Mouse (Mus musculus): ENCODE measurements at regions not wholly inside any gene's neighbourhood (a gene's known extent, or its start where the extent isn't known, plus 50 kb on each side); places are given as distances from the start of the nearest gene placed in this dataset.

- no peak for TF ChIP-seq GATA4 (IDR thresholded peaks at IDR 0.05; ENCODE audit: insufficient replicate concordance, low read length)
Observed at GRCm38 (mm10) chr2:48315306-48315705, 498.6 kb upstream of the Acvr2a start.

- TF ChIP-seq GATA4 (IDR thresholded peaks at IDR 0.05; ENCODE audit: insufficient replicate concordance, low read length) = no peak
Observed at GRCm38 (mm10) chr2:48316180-48316889, 497.6 kb upstream of the Acvr2a start.

GRCm38 (mm10) chr2:48317821-48318220 is 496.1 kb upstream of the Acvr2a start:
- TF ChIP-seq GATA4 (IDR thresholded peaks at IDR 0.05; ENCODE audit: insufficient replicate concordance, low read length) = no peak

GRCm38 (mm10) chr2:48318384-48319030 is 495.4 kb upstream of the Acvr2a start:
- TF ChIP-seq GATA4 (IDR thresholded peaks at IDR 0.05; ENCODE audit: insufficient replicate concordance, low read length) = no peak

GRCm38 (mm10) chr2:48321471-48321870 is 492.4 kb upstream of the Acvr2a start:
- no peak for TF ChIP-seq GATA4 (IDR thresholded peaks at IDR 0.05; ENCODE audit: insufficient replicate concordance, low read length)

GRCm38 (mm10) chr2:48322278-48322677 is 491.6 kb upstream of the Acvr2a start:
- no peak for TF ChIP-seq GATA4 (IDR thresholded peaks at IDR 0.05; ENCODE audit: insufficient replicate concordance, low read length)

GRCm38 (mm10) chr2:48328204-48328603 is 485.7 kb upstream of the Acvr2a start:
- TF ChIP-seq GATA4 (IDR thresholded peaks at IDR 0.05; ENCODE audit: insufficient replicate concordance, low read length) = no peak

- TF ChIP-seq GATA4 (IDR thresholded peaks at IDR 0.05; ENCODE audit: insufficient replicate concordance, low read length) = 0 out of 2 replicates have a peak, but pooled peaks have one; percentile 38
Observed at GRCm38 (mm10) chr2:48332783-48333182, 481.1 kb upstream of the Acvr2a start.

GRCm38 (mm10) chr2:48348021-48348420 is 465.9 kb upstream of the Acvr2a start:
- no peak for TF ChIP-seq GATA4 (IDR thresholded peaks at IDR 0.05; ENCODE audit: insufficient replicate concordance, low read length)

GRCm38 (mm10) chr2:48349794-48350193 is 464.1 kb upstream of the Acvr2a start:
- TF ChIP-seq GATA4 (IDR thresholded peaks at IDR 0.05; ENCODE audit: insufficient replicate concordance, low read length) = no peak

- TF ChIP-seq GATA4 (IDR thresholded peaks at IDR 0.05; ENCODE audit: insufficient replicate concordance, low read length) = no peak
Observed at GRCm38 (mm10) chr2:48350206-48350605, 463.7 kb upstream of the Acvr2a start.

- TF ChIP-seq GATA4 (IDR thresholded peaks at IDR 0.05; ENCODE audit: insufficient replicate concordance, low read length) = no peak
Observed at GRCm38 (mm10) chr2:48373086-48373485, 440.8 kb upstream of the Acvr2a start.

GRCm38 (mm10) chr2:48374302-48374701 is 439.6 kb upstream of the Acvr2a start:
- no peak for TF ChIP-seq GATA4 (IDR thresholded peaks at IDR 0.05; ENCODE audit: insufficient replicate concordance, low read length)

- TF ChIP-seq GATA4 (IDR thresholded peaks at IDR 0.05; ENCODE audit: insufficient replicate concordance, low read length) = no peak
Observed at GRCm38 (mm10) chr2:48378160-48378559, 435.7 kb upstream of the Acvr2a start.

- peak; percentile 52; the same call in 1 of the 2 replicates for TF ChIP-seq GATA4 (IDR thresholded peaks at IDR 0.05; ENCODE audit: insufficient replicate concordance, low read length)
Observed at GRCm38 (mm10) chr2:48378749-48379148, 435.2 kb upstream of the Acvr2a start.

- TF ChIP-seq GATA4 (IDR thresholded peaks at IDR 0.05; ENCODE audit: insufficient replicate concordance, low read length) = peak; percentile 55; the same call in 1 of the 2 replicates
Observed at GRCm38 (mm10) chr2:48380140-48380539, 433.8 kb upstream of the Acvr2a start.

Measured in liver, adult (tissue).